Mouse (Mus musculus) R1 (cell line): ENCODE data around the gene Cep85l.

Experiments used
- DNase-seq: peaks from one replicate; pipeline ENCODE4 v3.0.0-alpha.2; 2018; ENCODE audit warnings: low read depth, low spot score

The Cep85l gene

DNA sequence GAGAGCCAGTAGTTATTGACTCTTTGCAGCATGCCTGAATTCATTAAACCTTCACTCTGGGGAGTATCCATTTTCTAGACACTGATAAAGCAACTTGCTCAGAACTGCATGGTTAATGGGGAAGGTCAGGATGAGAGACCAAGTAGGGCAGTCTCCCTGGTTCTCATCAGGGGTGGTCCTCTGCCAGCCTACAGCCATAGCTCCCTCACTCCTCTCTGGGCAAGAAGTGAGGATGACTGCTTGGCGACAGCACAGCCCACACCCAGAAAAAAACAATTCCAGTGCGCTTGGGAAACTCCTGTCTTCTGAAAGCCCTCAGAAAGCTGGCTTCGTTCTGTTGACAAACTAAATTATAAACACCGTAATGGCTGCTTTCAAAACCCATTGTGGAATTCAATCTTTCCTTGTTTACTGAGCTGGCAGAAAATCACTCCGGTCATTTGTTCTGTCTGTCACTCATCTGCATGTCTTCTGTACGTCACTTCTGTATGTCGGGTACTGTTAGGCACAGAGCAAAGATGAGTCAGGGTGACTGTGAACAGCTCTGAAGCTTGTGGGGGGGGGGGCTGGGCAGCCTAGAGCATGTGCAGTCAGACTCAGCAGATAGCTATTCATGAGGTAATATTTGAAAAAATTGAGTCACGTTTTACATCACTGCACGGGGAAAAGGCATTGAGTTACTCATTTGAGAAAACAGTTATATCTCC, 15.3 kb upstream of the Cep85l start:
- no peak for DNase-seq

DNA sequence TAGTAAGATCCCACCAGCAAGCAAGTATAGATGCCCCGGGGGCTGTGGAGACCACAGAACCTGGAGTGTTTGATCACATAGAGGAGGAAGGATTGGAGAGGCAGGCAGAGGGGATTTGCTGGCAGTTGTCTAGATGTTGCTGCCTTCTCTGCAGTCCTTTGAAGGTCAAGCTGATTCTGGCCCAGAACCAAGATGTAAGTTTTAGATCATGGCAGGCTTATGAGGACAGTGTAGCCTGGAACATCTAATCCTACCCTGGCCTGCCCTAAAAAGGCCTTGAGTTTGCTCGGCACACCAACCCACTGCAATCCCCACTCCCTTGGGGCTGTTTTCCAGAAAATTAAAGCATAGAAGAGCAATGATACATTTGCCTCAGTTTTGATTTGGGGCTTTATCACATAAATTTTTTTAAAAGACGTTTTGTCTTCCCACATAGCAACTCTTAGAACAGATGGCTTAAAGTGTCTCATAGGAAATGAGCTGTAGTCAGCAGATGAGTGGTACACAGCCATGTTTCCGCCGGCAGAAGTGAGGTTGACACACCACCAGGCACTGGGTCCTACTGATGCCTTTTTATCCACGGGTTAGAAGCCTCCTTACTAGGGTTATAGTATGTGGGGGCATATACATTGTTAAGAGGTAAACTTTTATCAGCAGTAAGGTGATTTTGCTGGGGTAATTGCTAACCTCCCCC, 8.6 kb upstream of the Cep85l start:
- DNase-seq: no peak

DNA sequence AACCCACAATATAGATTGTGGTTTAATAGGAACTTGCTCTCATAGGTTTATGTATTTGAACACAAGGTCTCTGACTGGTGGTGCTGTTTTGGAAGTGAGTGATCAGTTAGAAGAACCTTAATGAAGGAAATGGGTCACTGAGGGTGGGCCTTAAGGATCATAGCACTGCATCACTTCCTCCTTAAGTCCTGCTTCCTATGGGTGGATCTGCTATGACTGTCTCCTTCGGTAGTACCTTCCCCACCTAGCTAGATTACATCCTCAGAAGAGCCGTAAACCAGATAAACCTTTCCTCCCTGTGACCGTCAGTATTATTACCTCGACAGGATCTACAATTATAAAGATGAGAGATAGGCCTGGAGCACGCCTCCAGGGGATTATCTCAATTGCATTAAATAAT, 5.7 kb upstream of the Cep85l start:
- no peak for DNase-seq

DNA sequence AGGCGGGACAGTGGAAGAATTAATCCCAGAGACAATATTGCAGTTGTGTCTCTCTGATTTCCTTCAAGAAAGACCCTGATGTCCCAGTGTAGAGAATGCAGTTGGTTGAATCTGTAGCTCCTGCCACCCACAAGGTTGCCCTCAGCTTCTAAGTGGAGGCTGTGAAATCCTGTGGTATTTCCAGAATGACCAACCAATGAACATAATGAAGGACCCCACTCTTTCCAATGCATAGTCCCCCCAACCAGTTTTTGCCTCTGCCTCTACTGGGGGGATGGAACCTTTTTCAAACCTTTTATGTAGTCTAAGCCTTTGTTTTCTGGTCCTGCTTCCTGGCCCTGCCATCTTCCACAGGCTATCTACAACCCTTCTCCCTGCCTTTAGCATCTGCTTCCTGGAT, 5.1 kb upstream of the Cep85l start:
- no peak for DNase-seq

DNA sequence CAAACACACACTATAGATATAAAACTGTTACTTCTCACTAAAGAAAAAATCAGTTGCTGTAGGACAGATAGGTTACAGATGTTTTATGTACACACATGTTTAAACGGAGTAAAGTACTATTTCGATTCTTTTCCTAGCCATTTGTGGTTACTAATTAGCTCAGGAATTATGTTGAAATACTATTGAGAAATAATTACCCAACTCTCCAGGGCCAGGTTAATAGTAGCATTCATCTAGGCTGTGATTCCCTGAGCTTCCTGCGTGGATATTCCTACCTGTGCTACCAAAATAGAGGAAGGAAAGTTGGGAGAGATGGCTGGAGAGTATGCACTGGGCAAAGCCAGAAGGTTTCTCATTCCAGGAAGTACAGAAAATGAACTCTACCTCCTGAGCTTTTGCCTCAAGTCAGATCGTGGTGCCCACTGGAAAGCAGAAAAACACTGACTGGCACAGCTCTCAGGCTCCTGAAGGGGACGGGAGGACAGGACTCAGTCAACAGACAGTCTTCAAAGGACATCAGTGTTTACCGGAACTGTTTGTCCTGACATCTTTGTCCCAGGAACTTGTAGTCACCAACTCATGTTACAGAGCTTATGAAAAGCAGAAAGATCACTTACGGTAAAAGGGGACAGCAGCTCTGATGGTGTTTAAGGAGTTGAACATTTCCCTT, 3.1 kb upstream of the Cep85l start:
- no peak for DNase-seq

DNA sequence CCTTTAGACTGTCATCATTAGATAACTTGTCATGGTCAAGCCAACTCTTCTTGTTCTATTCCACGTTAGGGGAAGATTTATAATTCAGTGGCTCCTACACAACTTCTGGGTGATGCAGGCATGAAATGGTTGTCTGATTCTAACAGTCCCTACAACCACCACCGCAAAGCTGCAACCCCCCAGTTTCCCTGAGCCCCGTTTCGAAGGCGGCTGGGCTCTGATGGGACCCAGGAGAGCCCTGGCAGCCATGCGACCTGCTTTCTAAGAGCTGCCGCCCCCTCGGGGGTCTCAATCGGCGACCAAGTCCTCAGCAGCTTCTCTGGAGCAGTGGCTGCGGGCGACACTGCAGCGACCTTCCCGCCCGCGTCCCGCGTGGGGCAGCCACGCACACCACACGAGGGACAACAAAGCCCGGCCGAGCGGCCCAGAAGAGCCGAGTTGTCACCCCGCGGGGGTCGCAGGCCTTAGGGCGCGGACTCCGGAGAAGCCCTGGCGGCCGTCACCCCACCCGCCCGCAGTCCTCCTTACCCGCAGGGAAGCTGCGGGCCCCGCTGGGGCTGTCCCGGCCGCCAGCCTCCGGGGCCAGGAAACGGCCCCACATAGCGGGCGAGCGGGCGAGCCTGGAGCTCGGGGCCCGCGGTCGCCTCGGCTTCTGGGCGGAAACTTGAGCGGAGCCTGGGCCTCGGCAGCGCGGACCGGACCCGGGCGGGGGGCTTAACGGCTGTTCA, 602 bp downstream of the Cep85l start:
- DNase-seq: peak; percentile 58

DNA sequence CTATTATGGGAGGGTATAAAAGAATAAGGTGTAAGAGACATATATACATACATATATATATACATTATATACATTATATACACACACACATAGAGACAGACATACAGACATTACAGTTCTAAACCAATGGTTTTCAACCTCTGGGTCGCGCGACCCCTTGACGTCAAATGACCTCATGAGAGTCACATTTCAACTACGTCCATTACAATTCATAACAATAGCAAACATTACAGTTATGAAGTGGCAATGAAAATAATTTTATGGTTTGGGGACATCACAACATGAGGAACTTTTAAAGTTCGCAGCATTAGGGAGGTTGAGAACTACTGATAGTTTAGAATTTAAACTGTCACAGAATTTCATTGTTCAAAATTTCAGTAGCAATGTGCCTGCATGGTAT, 1.5 kb downstream of the Cep85l start:
- no peak for DNase-seq

DNA sequence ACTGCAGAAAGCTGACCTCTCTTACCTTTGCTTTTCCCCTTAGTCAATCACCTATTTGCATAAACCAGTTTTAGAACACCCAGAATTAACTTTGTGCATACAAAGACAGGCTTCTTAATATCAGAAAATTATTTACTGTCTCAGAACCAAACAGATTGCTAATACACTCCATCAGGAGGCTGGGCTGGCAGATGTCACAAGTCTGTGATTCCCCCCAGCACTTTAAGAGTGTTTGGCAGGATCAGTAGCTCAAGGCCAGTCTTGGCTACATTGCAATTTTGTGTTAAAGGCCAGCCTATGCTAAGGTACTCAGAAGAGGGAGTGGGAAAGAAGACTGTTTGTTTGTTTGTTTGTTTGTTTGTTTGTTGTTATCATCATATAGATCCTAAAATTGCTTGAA, 2.7 kb downstream of the Cep85l start:
- no peak for DNase-seq

DNA sequence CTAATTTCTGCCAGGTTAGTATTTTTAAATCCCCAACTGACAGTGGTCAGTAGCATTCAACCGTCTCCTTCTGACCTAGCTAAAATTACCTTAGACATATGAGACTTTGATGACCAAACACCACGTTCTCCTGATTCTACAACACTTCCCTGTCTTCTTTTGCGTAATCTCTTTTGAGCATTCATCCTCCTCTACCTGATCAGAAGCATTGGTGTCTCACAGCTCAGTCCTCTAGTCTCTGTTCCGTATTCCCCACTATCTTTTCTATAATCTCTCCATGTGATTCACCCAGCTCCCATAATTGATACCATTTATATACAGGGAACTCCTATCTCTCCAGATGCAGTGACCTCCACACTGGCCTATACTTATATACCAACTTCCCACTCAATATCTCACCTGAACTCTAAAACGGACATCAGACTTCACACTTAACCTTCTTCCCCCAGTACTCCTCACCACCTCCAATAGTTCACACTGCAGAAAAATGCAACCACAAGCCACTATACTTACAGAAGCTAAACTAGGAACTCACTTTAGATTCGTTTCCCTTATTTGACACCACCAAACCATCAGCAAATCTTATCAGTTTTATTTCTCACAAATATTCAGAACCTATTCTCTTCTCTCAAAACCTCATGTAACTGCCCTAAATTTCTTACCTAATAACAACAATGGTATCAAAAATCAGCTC, 5.7 kb downstream of the Cep85l start:
- no peak for DNase-seq

DNA sequence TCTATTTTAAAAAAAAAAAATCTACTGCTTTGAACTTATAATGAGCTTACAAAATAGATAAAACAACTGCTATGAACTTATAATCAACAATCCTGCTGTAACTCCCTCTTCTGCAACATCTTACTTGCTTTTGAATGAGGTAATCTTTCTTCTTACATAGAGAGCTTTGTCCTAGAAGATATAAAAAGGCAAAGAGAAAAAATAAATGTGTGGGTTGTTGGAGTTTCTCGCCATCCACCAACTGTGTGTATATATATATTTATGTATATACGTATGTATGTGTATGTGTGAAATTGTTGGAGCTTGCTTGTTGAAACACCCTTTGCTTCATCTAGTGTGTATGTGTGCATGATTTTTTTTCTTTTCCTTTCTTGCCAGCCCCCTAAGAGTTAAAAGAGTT, 12.5 kb downstream of the Cep85l start:
- DNase-seq: no peak

DNA sequence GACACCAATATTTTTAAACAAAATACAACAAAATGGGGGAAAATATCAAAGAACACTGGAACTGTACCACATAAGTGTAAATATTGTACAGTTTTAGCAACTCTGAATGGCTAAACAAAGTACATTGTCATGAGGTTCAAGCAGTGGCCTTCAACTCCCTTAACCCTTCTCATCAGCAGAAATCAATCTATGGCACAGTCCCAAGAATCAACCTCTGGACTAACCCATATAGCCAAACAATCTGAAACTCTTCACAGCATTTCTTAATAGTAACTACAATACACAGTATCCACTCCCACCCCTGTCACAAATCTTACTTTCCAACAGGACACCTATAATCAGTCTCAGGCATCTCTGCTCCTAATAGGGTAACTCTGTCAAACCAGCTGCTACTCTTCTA, 15.4 kb downstream of the Cep85l start:
- DNase-seq: no peak

DNA sequence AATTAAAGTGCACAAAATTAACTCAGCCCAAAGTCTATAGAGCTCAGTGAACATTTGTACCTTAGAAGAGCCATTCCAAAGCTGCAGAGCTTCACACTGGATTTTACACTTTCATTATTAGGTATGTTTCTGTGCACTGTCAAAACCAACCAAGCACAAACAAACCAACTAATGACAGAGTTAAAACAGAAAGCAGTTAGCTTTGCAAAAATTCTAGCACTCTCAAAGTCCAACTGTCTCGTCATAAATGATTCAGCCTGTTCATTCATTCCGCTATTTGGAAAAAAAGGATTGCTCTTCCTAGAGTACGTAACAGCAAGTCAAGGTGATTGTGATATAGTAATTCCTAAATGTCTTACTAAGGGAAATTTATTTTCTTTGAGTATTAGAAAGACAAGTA, 20.7 kb downstream of the Cep85l start:
- DNase-seq: no peak

DNA sequence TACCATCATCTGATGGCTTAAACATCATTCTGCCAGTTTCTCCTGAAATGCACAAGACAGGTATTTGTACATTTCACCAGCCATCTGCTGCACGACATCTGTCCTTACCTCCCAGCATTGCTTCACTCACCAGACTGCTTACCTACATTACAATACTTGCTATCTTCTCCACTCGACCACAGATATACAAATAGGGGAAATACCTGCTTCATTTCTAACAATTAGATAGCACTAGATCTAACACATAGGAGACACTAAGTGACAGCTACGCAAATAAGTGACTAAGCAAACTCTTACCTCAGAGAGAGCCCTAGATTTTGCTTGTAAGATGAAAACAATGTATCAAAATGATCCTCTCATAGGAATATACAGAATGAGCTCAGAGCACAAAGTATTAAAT, 26.1 kb downstream of the Cep85l start:
- DNase-seq: no peak

DNA sequence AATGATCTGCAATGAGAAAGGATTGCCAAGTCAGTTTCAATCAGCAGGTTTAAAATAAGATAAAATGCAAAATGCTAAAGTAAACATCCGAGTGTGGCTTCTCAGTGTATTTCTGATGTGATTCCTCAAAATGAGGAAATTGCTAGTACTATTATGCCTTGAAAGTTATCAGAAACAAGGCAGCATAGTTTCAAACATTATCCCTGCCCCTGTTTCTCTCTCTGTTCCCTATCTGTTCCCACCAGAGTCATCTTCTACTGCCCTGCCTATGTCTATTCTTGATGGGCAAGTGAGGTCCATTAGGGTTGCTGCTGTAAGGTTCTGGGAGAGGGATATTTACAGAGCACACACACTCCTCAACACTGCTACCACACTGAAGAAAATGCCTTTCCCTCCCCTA, 30.5 kb downstream of the Cep85l start:
- no peak for DNase-seq

DNA sequence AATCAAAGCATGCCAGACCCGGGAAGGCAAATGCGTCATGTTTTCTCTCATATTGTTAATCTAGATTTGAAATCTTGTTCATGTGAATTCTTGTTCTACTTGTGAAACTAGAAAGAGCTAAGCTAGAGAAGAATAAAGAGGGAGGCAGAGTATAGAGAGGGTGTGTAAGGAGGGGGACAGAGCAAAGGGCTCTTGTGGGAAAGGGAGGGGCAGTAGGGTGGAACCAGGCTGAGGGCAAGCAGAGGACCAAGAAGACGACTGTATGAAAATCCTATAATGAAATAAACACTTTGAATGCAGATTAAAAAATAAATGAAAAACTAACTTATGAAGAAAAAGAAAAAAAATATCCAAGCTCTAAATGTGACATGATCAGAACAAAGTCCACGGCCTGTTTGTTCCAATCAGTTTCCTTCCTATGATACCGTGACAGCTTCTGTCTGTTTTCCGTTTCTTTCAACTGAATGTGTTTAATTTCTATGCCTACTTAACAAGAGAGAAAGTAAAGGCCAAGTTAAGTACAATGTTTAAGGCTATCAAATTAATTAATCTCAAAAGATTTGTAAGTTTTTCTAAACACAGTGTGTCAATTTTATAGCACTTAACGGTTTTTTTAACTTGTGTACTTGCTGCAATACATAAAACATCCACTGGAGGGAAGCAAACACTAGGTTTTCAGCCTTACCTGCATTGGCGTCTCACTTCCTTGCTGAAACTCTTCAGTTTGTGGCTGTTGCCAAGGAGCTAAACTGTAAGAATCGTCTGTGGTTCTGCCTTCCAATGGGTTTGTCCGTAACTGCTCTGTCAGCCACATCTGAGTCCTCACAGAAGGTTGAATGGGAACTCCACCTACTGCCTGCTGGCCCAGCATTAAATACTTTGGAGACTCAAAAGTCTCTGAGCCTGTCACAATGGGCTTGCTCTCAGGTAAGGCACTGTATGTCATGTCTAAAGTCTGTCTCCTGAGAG, 31.7 kb downstream of the Cep85l start:
- peak; percentile 67 for DNase-seq

DNA sequence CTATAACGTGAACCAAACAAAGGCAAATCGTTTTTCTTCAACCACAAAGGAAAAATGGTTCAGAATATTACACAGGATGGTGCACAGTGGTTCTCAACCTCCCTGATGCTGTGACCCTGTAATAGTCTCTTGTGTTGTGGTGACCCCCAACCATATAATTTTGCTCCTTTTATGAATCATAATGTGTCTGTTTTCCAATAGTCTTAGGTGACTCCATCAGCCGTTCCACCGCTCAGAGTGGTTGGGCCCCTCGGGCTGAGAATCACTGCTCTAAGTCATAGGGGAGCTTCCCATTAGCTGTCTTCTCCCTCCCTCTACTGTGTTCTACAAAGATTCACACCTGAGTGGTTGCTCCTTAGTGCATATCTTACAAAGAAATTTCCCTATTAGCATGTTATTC, 32.8 kb downstream of the Cep85l start:
- no peak for DNase-seq

DNA sequence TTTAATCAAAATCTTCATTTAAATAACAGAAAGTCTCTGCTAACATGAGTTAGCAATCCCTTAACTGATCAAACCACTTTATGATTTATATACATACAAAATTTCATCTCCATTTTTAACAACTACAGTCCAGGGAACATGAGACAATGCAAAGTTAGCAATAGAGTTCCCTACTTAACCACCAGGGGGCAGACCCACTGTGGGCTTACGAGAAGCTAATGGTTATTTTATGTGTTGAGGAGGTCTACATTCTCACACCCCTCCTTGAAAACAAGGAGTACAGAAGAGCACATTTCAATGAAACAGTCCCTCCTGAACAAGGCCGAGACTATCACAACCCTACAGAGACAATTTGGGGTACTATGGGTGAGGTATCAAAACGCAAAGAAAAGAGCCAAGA, 33.2 kb downstream of the Cep85l start:
- peak; percentile 50 for DNase-seq

DNA sequence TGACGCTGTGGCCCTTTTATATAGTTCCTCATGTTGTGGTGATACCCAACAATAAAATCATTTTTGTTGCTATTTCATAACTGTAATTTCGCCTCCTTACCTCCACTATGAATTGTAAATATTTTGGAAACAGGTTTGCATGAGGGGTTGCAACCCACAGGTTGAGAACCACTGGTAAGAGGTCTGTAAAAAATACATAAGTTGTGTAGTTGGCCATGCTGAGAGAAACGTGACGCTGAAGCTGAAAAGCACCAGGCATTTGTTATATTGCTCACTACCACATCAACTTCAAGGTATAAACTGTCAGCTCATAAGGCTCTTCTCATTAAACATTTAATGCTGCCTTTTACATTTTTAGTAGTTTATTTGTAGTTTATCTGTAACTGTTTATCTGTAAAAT, 34.2 kb downstream of the Cep85l start:
- no peak for DNase-seq

DNA sequence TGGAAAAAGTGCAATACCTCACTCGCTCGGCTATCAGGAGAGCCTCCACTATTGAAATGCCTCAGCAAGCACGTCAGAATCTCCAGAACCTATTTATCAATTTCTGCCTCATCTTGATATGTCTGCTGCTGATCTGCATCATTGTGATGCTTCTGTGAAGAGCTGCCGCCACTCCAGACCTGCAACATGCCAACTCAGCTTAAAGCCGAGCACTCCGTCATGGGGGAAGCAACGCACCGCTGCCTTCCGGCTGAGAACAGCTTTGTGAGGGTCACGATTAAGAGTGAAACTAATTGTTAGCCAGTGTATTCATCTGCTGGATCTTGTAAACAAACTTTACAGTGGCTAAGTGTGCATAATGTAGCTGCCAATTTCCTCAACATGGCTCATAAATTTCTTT, 35.9 kb downstream of the Cep85l start:
- DNase-seq: no peak

DNA sequence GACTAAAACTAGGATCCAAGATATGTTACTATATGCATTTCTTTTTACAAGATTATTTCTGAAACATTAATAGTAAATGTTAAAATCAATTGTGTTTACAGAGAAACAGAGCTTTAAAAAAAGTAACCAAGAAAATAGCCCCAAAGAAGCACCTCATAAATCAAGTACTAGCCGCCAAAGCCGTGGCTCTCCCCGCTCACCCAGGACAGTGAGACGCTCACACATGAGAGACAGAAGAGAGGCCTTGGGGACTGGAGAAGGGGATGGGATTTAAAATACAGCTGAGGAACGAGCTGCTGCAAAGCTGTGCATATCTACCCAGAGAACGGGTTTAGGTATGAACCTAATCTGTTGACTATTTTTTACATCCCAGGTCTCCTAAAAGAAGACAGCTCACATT, 36.4 kb downstream of the Cep85l start:
- DNase-seq: no peak
